Mouse (Mus musculus) lung, adult 2 months (tissue): ENCODE results near the gene Dhrs2.

Source experiments
- CTCF ChIP-seq: fragments of 200-500 bp; IDR thresholded peaks from 2 replicates; pipeline ENCODE4 v1.5.1; 2011; ENCODE audit warnings: mild to moderate bottlenecking, low read length, control low read depth; ENCODE audit not compliant: insufficient read depth
- POLR2A ChIP-seq: fragments of 200-500 bp; IDR thresholded peaks from 2 replicates; pipeline ENCODE4 v1.6.1; 2011; ENCODE audit warnings: low read depth, mild to moderate bottlenecking, control low read depth, low read length, borderline replicate concordance; ENCODE audit errors: extremely low read depth

- TF ChIP-seq POLR2A (no peak), CTCF (no peak)
Measured at GRCm38 (mm10) chr14:55184640-55185145, 37.1 kb upstream of the Dhrs2 start.
